Mouse (Mus musculus): ENCODE measurements at regions not wholly inside any gene's neighbourhood (a gene's known extent, or its start where the extent isn't known, plus 50 kb on each side); places are given as distances from the start of the nearest gene placed in this dataset.

DNA sequence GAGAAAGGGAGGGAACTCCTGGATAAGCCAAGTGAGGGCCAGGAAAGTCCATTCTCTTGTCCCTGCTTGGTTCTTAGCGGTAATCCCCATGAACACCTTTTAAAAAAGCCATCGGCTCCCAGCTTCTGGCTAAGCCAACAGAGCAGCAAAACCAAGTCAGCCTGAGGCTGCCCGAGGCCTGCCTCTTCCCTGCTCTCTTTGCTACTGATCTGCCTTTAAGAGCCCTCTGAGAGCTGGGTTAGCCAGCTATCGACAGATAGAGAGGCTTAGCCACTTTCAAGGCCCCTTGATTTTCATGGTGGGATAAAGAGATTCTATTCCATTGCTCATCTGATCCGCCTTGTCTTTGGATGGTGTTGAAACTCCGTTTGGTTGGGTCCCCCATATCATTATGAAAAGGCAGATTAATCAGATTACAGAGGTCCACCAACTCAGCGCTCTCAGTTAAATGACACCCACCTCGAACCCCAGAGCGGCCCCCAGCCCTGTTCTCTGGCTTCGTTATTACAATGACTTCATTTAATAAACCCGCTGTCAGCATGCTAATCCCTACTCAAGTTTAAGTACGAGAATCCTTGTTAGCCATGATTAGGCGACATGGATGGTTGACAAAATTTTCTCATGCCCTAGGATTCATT, 66.1 kb downstream of the Slc4a3 start:
- no peak for DNase-seq (ENCODE audit: low spot score)

DNA sequence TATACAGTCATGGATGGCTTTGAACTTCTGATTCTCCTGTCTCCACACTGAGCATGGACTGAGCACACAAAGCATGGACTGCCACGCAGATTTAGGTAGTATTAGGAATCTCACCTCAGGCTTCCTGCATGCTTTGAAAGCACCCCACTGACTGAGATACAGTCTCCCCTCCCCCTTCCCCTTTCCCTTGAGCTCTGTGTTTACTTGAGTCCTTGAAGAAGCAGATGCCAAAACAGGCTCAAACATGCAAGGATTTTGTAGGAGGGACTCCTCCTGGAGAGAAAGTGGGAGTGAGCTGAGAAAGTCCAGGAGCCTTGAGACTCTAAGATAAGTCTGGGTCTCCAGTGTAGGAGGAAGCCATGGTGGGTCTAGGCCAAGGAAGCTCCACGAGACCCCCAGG, 67.1 kb downstream of the Slc4a3 start:
- DNase-seq (ENCODE audit: low spot score), result no peak

GRCm38 (mm10) chr1:75616971-75617370, 70.9 kb downstream of the Slc4a3 start:
- no peak for DNase-seq (ENCODE audit: low spot score)

- DNase-seq (ENCODE audit: low spot score), result no peak
Observed at GRCm38 (mm10) chr1:75618367-75618790, 72.3 kb downstream of the Slc4a3 start.

DNA sequence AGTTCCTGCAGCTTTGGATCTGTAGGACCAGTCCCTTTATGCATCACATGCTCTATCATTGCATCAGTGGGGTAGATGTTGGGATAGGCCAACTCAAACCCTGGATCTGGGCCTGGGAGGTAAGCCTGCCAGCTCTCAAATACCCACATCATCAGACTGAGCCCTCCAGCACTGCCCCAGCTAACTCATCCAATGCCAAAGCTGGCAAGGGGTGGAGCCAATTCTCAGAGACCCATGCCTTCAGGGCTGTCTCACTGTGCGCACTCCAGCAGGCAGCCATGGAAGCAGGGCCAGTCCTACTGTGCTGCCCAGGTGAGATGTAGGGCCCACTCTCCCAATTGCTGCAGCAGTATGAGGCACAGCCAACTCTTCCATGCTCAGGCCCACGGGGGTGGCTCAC, 84.2 kb downstream of the Slc4a3 start:
- no peak for DNase-seq (ENCODE audit: low spot score)

GRCm38 (mm10) chr1:75631729-75632128, 85.7 kb downstream of the Slc4a3 start:
- DNase-seq (ENCODE audit: low spot score), result no peak

GRCm38 (mm10) chr1:75635591-75635990, 89.5 kb downstream of the Slc4a3 start:
- DNase-seq (ENCODE audit: low spot score), result no peak

DNA sequence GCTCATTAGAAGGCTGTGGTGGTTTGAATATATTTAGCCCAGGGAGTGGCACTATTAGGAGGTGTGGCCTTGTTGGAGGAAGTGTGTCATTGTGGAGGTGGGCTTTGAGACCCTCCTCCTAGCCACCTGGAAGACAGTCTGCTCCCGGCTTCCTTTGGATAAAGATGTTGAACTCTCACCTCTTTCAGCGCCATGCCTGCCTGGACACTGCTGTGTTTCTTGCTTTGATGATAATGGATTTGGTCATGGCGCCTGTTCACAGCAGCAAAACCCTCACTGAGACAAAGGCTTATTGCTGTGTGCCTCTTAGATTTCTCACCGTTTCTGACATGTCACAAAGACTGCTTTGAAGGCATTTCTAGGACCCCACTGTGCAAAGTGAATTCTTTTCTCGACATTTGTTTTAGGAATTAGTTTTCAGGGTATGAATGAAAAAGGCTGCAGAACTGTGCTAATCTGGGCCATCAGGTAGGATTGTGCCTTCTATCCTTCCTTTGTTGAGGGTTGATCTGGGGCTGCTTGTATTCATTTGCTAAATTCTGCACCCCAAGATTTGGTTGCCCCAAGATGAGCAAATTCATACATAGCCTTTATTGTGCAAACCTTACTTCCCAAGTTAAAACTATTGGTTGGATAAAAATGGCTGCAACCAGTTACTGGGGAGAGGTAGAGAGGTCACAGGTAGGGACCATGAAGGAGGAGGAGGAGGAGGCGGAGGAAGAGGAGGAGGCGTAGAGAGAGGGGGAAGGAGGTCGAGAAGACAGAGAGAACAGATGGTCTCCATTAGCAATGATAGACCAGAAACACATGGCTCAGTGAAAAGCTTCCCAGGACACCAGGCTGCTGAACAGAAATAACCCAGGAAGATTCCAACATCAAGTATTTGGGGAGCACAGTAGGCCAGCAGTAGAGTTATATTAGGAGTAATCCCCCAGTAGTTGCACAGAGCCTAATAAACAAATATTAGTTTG, 93.2 kb downstream of the Slc4a3 start:
- DNase-seq (ENCODE audit: low spot score), result no peak

DNA sequence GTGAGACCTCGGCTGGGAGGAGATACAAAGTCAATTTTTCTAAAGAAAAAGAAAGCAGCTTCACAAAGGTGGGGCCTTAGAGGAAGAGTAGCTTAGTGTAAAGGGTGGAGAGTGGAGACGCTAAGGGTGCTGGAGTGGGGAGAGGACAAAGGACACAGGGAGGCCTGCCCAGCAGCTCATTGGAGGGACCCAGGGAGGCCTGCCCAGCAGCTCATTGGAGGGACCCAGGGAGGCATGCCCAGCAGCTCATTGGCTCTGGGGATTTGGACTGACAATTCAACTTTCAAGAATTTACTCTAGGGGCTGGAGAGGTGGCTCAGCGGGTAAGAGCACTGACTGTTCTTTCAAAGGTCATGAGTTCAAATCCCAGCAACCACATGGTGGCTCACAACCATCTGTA, 96.4 kb downstream of the Slc4a3 start:
- DNase-seq (ENCODE audit: low spot score), result no peak

DNA sequence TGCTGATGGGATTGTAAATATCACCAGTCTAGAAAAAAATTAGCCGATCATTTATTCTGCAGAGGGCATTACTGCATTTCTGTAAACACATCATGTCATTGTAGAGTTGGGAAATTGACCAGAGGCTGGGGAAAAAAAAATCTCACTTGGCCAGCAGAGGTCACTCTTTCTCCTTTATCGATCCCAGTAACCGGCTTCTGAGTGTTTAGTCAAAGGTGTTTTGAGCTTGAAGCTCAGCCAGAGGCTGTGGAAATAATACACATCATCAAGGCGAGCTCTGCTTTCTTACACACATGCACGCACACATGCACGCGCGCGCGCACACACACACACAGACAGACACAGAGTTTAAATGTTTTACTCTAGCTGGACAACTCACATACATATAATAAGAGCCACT, 106.5 kb downstream of the Slc4a3 start:
- DNase-seq (ENCODE audit: low spot score), result peak; percentile 55

- no peak for DNase-seq (ENCODE audit: low spot score)
Observed at GRCm38 (mm10) chr1:75652987-75653573, 107.0 kb downstream of the Slc4a3 start.

- DNase-seq (ENCODE audit: low spot score), result peak; percentile 58
Observed at GRCm38 (mm10) chr1:75653671-75654076, 107.6 kb downstream of the Slc4a3 start.

DNA sequence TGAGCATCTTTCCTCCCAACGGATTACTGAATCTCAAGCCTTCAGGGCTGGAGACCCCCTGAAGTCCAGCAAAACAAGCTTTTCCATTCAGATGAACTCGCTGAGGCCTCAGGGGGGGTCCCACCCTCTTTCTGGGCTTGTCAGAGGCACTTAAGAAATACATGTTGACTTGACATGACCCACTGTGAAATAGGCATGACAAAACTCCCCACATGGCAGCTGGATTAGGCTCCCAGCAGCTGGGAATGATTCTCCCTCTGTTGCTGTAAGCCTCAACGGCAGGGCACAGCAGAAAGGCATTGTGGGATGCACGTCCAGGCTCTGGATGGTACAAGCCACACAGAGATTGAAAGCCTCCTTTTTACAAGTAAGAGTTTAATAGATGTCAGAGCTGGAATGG, 110.5 kb downstream of the Slc4a3 start:
- no peak for DNase-seq (ENCODE audit: low spot score)

GRCm38 (mm10) chr1:75660336-75661100, 114.5 kb downstream of the Slc4a3 start:
- DNase-seq (ENCODE audit: low spot score), result no peak

DNA sequence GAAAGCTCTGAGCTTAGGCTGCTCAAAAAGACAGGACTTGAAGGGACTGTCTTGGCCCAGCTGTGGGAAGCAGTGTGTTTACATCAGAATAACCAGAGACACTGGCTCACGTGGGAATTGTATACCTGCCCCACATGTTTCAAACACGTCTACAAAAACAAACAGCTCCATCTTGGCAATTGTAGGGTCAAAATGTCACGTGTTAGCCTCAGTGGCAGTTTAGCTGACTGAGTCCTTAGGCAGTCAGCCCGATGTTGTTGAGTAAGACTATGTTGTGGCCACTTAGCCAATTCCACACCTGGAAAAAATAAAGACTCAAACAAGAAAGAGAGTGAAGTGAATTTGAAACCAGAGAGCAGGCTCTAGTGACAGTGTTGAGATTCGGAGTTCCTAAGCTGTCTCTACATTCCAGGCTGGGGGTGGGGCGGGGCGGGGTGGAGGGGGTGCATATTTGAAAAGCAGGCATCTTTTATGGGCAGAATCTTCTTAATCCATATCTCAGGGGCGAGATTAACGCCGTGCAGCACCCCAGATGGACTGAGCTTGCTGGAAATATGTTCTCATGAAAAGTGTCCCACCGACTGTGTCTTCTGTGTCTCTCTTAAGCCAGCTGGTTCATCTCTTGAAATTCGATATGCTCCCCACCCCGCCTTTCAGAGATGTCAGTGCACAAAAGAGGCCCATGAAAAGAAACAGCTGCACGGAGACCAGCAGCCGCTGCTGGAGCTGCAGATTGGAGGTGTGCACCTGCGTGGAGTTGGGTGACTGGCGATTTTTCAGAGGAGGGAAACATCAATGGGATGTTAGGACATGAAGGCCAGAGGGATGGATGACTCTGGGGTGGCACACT, 116.3 kb downstream of the Slc4a3 start:
- peak; percentile 7 for DNase-seq (ENCODE audit: low spot score)

DNA sequence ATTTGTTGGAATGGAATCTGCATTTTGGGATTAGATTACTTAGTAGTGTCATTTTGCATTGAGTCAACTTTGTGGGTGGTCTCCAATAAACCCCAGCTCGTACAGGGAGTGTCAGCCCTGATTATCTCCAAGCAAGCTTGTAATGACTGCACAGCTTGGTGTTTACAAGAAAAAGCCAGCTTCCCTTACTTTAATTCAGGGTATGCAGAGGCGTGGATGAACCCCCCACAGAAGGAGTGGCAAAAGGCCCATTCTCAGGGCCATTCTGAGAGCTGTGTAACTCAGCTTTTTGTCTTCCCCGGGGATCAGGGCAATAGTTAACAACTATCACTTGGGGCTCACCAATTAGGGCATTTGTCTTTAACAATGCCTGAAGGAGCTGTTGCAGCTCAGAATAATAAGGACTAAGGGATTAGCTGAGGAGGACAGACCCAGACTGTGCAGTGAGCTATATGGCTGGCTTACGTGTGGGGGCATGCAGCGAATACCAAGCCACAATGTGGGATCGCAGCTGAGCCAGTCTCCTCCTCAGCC, 121.7 kb downstream of the Slc4a3 start:
- no peak for DNase-seq (ENCODE audit: low spot score)

- no peak for DNase-seq (ENCODE audit: low spot score)
Observed at GRCm38 (mm10) chr1:75676295-75676694, 130.2 kb downstream of the Slc4a3 start.

DNA sequence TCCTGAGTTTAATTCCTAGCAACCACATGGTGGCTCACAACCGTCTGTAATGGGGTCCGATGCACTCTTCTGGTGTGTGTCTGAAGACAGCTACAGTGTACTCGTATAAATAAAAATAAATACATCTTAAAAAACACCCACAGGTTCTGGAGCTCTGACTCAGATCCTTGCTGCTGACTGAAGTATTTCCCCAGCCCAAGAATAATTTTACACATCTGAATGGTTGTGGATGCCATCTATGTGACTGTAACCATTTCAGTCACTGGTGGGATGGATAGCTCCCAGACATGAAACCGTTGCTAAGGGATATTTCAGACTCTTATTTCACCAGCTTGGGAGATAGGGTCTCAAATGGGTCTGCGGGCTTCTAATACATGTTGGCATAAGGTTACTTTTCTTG, 131.6 kb downstream of the Slc4a3 start:
- DNase-seq (ENCODE audit: low spot score), result no peak

- no peak for DNase-seq (ENCODE audit: low spot score)
Observed at GRCm38 (mm10) chr1:75678279-75678678, 132.2 kb downstream of the Slc4a3 start.

- no peak for DNase-seq (ENCODE audit: low spot score)
Observed at GRCm38 (mm10) chr1:75680366-75680765, 134.3 kb downstream of the Slc4a3 start.

DNA sequence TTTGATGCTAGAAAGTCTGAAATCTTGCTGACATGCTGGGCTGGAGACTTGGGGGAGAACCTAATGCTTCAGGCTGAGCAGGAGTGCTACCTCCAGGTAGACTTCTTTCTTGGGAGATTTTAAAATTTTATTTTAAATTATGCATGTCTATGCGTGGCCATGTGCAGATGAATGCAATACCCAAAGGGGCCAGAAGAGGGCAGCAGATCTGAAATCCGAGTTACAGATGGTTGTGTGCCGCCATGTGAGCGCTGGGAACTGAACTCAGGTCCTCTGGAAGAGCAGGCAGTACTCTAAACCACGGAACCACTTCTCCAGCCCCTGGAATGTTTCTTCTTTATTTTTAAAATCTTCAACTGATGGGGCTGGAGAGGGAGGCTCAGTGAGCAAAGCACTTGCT, 135.8 kb downstream of the Slc4a3 start:
- no peak for DNase-seq (ENCODE audit: low spot score)

All from ovary, postnatal 14 days (tissue).